Mouse (Mus musculus) liver, postnatal 0 days (tissue): ENCODE measurements around the gene C77080.

Experiments used
- CTCF ChIP-seq: sonication (generic); IDR thresholded peaks from 2 replicates; pipeline ENCODE4 v1.5.1; 2016; ENCODE audit warnings: antibody characterized with exemption, low read depth
- EP300 ChIP-seq: IDR thresholded peaks from 2 replicates; pipeline ENCODE4 v1.6.1; 2016; ENCODE audit warnings: antibody characterized with exemption, low read depth, mild to moderate bottlenecking

- TF ChIP-seq CTCF (no peak), EP300 (no peak)
Measured at GRCm38 (mm10) chr4:129283226-129283625, 22.0 kb upstream of the C77080 start.
